Mouse (Mus musculus) forebrain, embryonic 11.5 days (tissue): ENCODE measurements at regions not wholly inside any gene's neighbourhood (a gene's known extent, or its start where the extent isn't known, plus 50 kb on each side); places are given as distances from the start of the nearest gene placed in this dataset.

Experiments
- ATAC-seq: fragments of 200-750 bp; cut with Nextera tagmentation; replicated peaks from 2 replicates; pipeline ENCODE4 v1.8.0; 2017; ENCODE audit warnings: moderate TSS enrichment; ENCODE audit not compliant: low FRiP score
- DNase-seq: peaks from one replicate; pipeline ENCODE4 v3.0.0-alpha.2; 2017; ENCODE audit warnings: low spot score
- H3K27ac ChIP-seq: fragments of 300-500 bp; sonication (generic); 2 replicates; pipeline ENCODE4 v1.5.1; 2014; ENCODE audit warnings: low read depth, low read length
- H3K27me3 ChIP-seq: fragments of 300-500 bp; sonication (generic); 2 replicates; pipeline ENCODE4 v1.6.1; 2014; ENCODE audit warnings: mild to moderate bottlenecking, low read length, mixed read lengths; ENCODE audit not compliant: control insufficient read depth, insufficient read depth
- H3K36me3 ChIP-seq: fragments of 300-500 bp; sonication (generic); 2 replicates; pipeline ENCODE4 v1.6.1; 2014; ENCODE audit warnings: mild to moderate bottlenecking, low read length, moderate library complexity, mixed read lengths; ENCODE audit not compliant: control insufficient read depth, insufficient read depth
- H3K4me1 ChIP-seq: fragments of 300-500 bp; sonication (generic); replicated peaks from 2 replicates; pipeline ENCODE4 v1.6.1; 2014; ENCODE audit warnings: low read length, mixed read lengths; ENCODE audit not compliant: control insufficient read depth, insufficient read depth
- H3K4me2 ChIP-seq: fragments of 300-500 bp; sonication (generic); 2 replicates; pipeline ENCODE4 v1.6.1; 2014; ENCODE audit warnings: low read depth, mild to moderate bottlenecking, low read length, moderate library complexity, mixed read lengths; ENCODE audit not compliant: severe bottlenecking
- H3K4me3 ChIP-seq: fragments of 300-500 bp; sonication (generic); 2 replicates; pipeline ENCODE4 v1.5.1; 2014; ENCODE audit warnings: low read depth, low read length
- H3K9ac ChIP-seq: fragments of 300-500 bp; sonication (generic); 2 replicates; pipeline ENCODE4 v1.6.1; 2014; ENCODE audit warnings: low read length
- H3K9me3 ChIP-seq: fragments of 300-500 bp; sonication (generic); 2 replicates; pipeline ENCODE4 v1.6.1; 2016; ENCODE audit warnings: low read length, mixed read lengths; ENCODE audit not compliant: control insufficient read depth
- WGBS: fragments of 180-500 bp; shearing (Covaris S2); extraction: QIAGEN DNeasy Blood & Tissue Kit; methylation state at CpG from one replicate; pipeline ENCODE4 v1.1.7; 2014; 5-methylcytosine and 5-hydroxymethylcytosine counted together

DNA sequence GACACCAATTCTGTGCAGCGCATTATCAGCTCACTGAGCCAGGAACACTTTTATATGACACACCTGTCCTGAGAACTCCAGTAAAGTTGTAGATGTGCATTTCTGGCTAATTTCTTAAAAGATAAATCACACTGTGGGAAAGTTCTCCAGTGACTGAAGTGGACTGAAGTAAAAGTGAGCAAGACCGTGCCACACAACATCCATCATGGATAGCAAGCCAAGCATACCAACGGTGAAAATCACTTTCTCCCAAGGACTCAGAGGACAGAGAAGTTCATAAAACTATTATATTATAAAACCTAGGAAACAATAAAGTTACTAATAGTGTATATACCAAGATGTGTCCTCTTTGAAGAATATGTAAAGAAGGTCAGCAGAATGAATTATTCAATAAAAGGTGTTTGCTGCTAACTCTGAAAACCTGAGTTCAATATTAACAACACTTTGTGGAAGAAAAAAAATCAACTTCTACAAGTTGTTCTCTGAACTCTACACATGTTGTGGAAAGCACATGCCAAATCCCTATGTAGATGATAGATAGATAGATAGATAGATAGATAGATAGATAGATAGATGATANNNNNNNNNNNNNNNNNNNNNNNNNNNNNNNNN is 298.2 kb upstream of the Igbp1b start:
- no peak for DNase-seq
- Histone ChIP-seq H3K4me2 (no peak overlapping the region), H3K27ac (no peak overlapping the region), H3K36me3 (no peaks in the 10 kb centered on the region), H3K27me3 (no peaks in the 10 kb centered on the region), H3K4me1 (no peaks in the 10 kb centered on the region), H3K9me3 (no peaks in the 10 kb centered on the region), H3K9ac (no peak overlapping the region), H3K4me3 (no peak overlapping the region)
- no peak for ATAC-seq
- 98% methylated on average over 3 of the region's 3 CpGs for WGBS

DNA sequence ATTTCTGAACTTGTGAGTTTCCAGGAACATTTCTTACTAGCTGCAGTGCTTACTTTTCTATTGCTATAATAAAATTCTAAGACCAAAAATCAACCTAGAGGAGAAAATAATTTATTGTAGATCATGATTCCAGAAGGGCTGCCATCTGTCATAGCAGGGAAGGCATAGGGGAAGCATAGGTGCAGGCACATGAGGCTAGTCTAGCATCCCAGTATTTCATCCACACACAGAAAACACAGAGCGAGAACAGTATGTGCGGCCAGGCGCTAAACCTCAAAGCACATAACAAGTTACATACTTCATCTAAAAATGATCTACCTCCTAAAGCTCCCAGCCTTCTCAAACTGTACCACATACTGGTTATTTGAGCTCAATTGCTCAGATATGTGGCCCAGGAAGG is 292.5 kb upstream of the Igbp1b start:
- 93% methylated on average over 3 of the region's 3 CpGs for WGBS
- DNase-seq = no peak
- Histone ChIP-seq H3K9ac (no peak overlapping the region), H3K9me3 (no peaks in the 10 kb centered on the region), H3K36me3 (no peaks in the 10 kb centered on the region), H3K27ac (no peak overlapping the region), H3K4me2 (no peak overlapping the region), H3K4me1 (no peaks in the 10 kb centered on the region), H3K27me3 (no peaks in the 10 kb centered on the region), H3K4me3 (no peak overlapping the region)
- ATAC-seq = no peak

DNA sequence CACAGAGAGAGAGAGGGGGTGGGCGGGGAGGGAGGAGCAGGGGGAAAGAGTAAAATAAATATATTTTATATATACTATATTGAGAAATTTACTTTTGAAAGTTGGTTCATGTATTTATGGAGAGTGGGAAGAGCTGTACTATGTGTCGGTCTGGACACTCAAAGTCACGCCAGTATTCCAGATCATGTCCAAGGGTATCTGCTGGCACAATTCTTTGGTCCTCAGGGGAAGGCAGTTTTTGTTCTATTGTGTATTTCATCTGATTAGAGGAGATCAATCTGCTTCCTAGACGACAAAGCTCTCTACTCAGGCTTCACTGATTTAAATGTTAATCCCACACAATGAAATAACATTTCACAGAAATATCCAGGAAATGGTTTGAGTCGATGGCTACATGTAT is 288.3 kb upstream of the Igbp1b start:
- 55% methylated on average over 5 of the region's 5 CpGs for WGBS
- no peak for ATAC-seq
- Histone ChIP-seq H3K36me3 (no peaks in the 10 kb centered on the region), H3K27me3 (no peaks in the 10 kb centered on the region), H3K4me3 (no peak overlapping the region), H3K4me1 (no peaks in the 10 kb centered on the region), H3K9me3 (no peaks in the 10 kb centered on the region), H3K27ac (no peak overlapping the region), H3K4me2 (no peak overlapping the region), H3K9ac (no peak overlapping the region)
- no peak for DNase-seq

DNA sequence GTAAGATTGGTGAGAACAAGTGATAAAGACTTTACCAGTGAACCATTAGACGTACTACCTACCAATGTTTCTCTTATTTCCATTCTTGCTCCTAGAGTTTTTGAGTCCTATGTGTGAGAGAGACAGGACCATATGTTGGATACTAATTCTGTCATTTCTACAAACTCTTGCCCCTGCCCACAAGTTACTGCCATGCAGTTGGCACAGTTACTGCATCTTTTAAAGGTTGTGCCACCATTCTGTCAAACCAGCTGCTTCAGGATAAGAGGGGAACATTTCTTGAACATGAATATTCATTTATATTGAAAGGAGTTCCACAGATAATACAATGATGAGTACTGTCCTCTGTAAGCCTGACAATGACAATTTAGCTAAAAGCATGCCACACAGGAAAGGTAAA is 287.1 kb upstream of the Igbp1b start:
- no peak for ATAC-seq
- WGBS = 55% methylated on average over 1 of the region's 1 CpGs

DNA sequence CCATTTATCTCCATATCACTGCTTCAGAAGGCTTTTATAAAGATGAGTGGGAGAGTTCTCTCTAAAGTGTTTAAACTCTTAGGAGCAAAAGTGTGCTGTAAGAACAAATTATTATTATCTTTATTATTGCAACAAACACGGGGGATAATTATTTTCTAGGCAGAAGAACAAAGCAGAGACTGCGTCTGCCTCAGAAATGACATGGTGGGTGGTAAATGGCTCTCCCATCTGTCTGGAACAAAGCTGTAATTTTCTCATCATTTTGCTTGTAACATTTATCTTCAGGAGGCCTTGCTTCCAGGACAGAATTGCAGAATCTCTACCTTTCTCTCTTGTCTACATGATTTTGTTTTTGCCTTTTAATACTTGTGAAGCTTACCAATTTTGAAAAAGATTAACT is 261.8 kb upstream of the Igbp1b start:
- no peak for ATAC-seq
- no peak for DNase-seq
- H3K4me1 ChIP-seq = no peaks in the 10 kb centered on the region
- H3K9ac ChIP-seq = no peak overlapping the region
- no peak overlapping the region for H3K4me3 ChIP-seq
- H3K36me3 ChIP-seq = no peaks in the 10 kb centered on the region
- no peak overlapping the region for H3K4me2 ChIP-seq
- 77% methylated on average over 2 of the region's 2 CpGs for WGBS
- H3K9me3 ChIP-seq = no peaks in the 10 kb centered on the region
- H3K27ac ChIP-seq = no peak overlapping the region
- no peaks in the 10 kb centered on the region for H3K27me3 ChIP-seq

More for the DNA sequence above, 287.1 kb upstream of the Igbp1b start:
- no peaks in the 10 kb centered on the region for H3K9me3 ChIP-seq
- H3K4me3 ChIP-seq = no peak overlapping the region
- H3K4me2 ChIP-seq = no peak overlapping the region
- no peaks in the 10 kb centered on the region for H3K36me3 ChIP-seq
- no peaks in the 10 kb centered on the region for H3K4me1 ChIP-seq
- H3K27me3 ChIP-seq = no peaks in the 10 kb centered on the region
- no peak for DNase-seq
- H3K9ac ChIP-seq = no peak overlapping the region
- no peak overlapping the region for H3K27ac ChIP-seq

DNA sequence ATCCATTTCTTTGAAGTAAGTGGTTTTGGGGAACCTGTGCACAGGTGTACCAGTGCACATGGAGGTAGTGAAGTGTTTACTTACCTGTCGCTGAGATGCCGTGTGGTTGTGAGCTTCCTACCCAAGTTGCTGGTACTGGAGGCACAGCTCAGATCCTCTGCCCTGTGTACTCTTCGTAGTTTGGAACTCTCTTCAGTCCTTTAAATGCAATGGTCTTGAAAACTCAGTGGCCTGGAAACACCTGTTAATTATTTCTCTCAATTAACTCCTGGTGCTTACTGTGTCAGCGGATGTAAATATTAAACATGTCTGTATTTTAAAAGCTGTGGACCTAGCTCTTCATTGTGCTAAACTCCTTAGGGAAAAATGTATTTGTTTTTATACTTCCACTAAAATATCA is 261.2 kb upstream of the Igbp1b start:
- H3K4me3 ChIP-seq = no peak overlapping the region
- H3K27ac ChIP-seq = no peak overlapping the region
- no peaks in the 10 kb centered on the region for H3K36me3 ChIP-seq
- no peaks in the 10 kb centered on the region for H3K9me3 ChIP-seq
- ATAC-seq (no peak), DNase-seq (no peak)
- H3K27me3 ChIP-seq = no peaks in the 10 kb centered on the region
- 89% methylated on average over 4 of the region's 4 CpGs for WGBS
- H3K9ac ChIP-seq = no peak overlapping the region
- no peaks in the 10 kb centered on the region for H3K4me1 ChIP-seq
- H3K4me2 ChIP-seq = no peak overlapping the region

GRCm38 (mm10) chr6:138914981-138915380 is 256.6 kb upstream of the Igbp1b start:
- no peak overlapping the region for H3K4me2 ChIP-seq
- 70% methylated on average over 3 of the region's 3 CpGs for WGBS
- H3K27ac ChIP-seq = no peak overlapping the region
- H3K9me3 ChIP-seq = no peaks in the 10 kb centered on the region
- H3K4me1 ChIP-seq = no peaks in the 10 kb centered on the region
- no peak overlapping the region for H3K4me3 ChIP-seq
- DNase-seq = no peak
- H3K27me3 ChIP-seq = no peaks in the 10 kb centered on the region
- H3K36me3 ChIP-seq = no peaks in the 10 kb centered on the region
- no peak overlapping the region for H3K9ac ChIP-seq
- no peak for ATAC-seq

GRCm38 (mm10) chr6:138873610-138874009 is 215.3 kb upstream of the Igbp1b start:
- Histone ChIP-seq H3K9ac (no peak overlapping the region), H3K9me3 (no peaks in the 10 kb centered on the region), H3K27me3 (no peaks in the 10 kb centered on the region), H3K4me2 (no peak overlapping the region), H3K4me3 (no peak overlapping the region), H3K27ac (no peak overlapping the region), H3K4me1 (no peaks in the 10 kb centered on the region; the same call in 1 of the 2 replicates), H3K36me3 (no peaks in the 10 kb centered on the region)
- DNase-seq (no peak), ATAC-seq (peak; percentile 39; the same call in 1 of the 2 replicates)
- WGBS = 69% methylated on average over 12 of the region's 12 CpGs
